Mouse (Mus musculus) lung, postnatal 25 days (tissue): ENCODE data around the gene Trmt13.

ENCODE experiments used
- DNase-seq: peaks from one replicate; pipeline ENCODE4 v3.0.0; 2022; ENCODE audit warnings: low spot score

Gene Trmt13

DNA sequence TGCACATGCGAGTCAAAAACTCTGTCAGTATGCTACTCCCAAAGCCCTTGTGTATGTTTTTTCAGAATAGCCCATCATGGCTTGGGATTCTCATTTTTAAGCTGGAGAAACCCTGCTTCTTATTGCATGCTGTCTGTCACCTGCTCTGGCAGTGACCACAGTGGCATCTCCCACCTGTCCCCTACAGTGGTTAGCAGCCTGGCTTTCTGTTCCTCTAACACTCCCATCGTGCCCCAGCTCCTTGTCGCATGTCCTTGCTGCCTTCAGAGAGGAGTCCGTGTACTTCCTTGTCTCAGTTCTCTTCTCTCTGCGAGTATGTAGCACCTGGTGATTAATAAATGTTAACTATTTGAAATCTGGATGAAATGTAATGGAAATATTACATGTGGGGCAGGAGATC, 67.0 kb downstream of the Trmt13 start:
- no peak for DNase-seq

DNA sequence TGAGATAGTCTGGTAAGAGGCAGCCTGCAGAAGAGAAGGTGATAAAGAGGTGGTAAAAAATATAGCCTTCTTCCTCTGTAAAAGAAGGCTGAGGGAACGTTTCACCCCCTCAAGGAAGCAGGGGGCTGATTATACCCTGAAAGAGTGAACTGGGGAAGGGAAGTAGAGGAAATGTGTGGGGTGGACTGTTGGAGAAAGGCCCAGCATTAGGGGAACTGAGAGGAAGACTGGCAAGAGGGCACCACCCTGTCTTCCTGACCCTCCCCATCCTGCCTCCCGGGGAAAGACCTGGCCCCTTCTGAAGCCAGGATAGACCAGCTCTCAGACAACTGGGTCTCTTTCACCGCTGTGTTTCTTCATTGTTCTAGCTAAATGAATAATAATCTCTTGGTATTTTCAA, 71.9 kb downstream of the Trmt13 start:
- no peak for DNase-seq

DNA sequence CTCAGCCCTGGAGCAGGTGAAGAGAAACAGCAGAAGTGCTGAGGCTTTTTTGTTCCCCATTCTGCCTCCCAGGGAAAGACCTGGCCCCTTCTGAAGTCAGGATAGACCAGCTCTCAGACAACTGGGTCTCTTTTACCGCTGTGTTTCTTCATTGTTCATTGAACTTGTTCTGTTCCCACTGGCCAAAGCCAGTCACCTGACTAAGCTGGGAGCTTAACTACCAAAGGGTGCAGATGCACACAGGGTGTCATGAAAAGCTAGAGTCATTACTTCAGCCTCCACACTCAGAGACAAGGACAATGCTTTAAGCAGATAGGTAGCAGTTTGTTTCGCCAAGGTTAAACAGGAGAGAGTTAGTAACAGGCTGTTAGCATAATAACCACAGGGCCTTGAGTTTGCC, 72.3 kb downstream of the Trmt13 start:
- DNase-seq, result no peak

DNA sequence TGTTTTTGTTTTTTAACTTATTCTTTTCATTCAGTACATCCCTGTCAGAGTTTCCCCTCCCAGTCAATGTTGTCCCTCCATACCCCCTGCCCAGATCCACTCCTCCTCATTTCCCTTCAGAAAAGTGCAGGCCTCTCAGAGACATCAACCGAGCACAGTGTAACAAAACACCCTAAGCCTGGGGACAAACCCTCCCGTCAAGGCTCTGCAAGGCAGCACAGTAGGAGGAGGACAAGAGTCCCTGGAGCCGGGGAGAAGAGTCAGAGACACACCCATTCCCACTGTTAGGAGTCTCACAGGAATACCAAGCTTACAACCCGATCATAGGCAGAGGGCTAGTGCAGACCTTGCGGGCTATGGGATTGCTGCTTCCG, 77.2 kb downstream of the Trmt13 start:
- no peak for DNase-seq

DNA sequence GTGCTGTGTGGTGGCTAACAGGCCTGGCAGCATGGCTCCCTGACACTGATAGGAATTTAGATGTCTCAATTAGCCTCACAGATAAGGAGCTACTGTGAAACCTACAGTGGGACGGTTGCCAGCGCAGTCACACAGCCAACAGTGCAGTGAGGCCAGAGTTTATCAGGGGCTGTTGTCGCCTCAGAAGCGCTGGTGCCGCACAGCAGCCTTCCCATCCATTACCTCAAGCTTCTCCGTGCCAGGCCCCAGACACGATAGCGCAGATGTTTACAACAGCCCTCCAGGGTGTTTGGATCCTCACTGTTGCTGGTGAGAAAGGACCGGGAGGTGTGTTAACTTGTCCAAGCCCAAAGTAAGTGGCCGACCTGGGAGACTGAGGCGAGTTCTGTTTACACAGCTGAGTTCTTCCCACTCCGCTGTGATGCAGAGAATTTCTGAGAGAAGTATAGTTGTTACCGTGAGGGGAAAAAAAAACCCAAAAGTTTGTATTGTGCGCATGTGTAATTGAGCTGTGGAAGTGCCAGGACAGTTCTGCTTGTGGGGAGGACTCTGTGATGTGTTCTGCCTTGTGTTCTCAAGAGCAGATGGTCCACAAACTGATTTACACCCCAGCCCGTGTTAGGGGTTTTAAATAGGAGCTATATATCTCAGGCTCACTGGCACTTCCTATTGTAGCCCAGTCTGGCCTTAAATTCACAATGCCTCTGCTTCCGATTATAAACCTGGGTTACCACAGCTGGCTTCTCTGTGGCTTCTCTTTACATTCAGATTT, 77.8 kb downstream of the Trmt13 start:
- DNase-seq, result no peak
